Mouse (Mus musculus) gastrocnemius, postnatal 36 days (tissue): ENCODE results near the gene Olfr209. TPM values are rescaled to one million over a fixed set of nuclear protein-coding genes. Genes with fewer than 3 reads are reported as not detected.
"Not testable (repeated sequence)": the region's sequence is repeated elsewhere in the genome, so short reads cannot be mapped to it uniquely, and the experiment has no call there.

Experiments
- DNase-seq, 2 experiments: peaks; one replicate each; pipeline ENCODE4 v3.0.0; 2022
- intact Hi-C: fragments of 180-260 bp; cut with DNase I; formaldehyde crosslinking; loops from one replicate; pipeline ENCODE4 v1.15.1; 2025
- long read RNA-seq, 2 experiments: library from polyadenylated mRNA; stranded (forward); transcript quantifications; one replicate each; pipeline ENCODE4 v2.0.0; 2021
- total RNA-seq, 2 experiments: library from RNA; stranded (reverse); gene quantifications; 2 replicates each; pipeline ENCODE4 v1.2.3; 2021

Gene Olfr209
- total RNA-seq: not detected
- long read RNA-seq, experiment 1: 0 reads
- long read RNA-seq, experiment 2: 0 reads

DNA sequence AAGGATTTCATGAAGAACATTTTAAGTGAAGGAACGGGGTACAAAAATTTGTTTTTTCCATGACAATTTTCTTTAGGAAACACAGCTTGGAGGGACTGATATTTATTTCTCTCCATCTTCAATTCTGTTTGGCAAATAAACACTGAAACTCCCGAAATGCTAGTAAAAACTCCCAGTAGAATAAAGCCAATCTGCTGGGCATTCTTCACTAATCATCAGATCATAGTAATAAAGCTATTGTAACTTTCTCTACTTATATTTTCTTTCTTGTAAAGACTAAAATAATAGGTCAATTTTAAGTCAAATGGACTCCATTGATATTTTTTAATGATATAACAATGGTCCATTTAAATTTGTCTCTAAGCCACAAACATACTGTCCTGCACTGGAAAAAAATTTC, at the start of gene Olfr209:
Gene Olfr209, minus strand, starts transcription at position 101 of the 400 bp plus-strand sequence.
- no peak for DNase-seq
- intact Hi-C loops: no loop called here

DNA sequence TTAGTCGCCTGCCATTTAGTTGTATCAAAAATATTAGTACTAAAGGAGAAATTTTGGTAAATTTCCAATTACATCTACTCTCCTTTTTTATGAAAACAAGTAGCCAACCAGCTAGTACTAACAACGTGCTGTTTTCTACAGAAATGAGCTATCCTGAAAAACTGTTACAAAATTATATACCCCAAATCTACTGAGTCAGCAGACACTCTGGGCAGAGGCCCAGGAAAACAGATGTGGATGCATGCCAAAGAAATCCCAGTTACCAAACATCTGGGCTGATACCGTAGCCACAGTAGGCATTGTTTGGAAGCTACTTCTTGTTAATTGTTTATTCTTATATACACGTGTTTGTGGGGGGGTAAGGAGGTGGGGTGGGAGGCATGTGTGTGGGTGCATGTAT, 49.7 kb upstream of the Olfr209 start:
- no peak for DNase-seq
- intact Hi-C loops: no loop called here

DNA sequence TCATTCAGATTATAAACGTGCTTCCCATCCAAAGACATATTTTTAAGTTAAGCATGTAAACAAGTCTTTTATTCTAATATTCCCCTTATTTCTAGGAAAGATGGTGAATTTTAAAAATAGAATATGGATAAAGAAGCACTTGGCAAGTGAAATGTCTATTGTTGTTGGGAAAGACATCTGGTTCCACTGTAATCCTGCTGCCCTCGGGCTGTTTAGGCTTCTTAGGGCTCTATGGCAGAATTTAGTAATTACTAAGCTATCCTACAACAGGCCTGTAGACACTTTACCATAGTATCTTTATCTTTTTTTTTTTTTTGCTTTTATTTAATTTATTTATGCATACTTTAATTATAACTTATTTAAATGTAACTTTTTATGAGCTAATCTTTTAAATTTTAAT, 46.0 kb upstream of the Olfr209 start:
- intact Hi-C loops: no loop called here
- no peak for DNase-seq

DNA sequence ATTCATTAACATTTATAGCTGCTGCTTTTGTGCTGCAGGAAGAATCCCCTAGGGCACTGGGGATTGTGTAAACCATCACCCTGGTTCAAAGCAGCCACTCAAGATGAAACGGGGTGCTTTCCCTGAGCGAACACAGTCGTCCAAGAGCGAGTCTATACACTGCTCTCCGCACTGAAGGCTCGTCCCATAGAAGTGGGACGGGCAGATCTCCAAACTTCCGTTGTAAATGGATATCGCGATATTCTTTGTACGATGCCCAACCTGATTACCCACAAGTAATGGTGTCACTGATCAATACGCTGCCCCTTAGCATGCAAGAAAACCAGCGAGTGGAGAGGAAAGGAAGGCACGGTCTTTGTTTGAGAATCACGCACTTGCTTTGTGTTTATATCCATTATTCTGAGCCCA, 45.6 kb upstream of the Olfr209 start:
- intact Hi-C loops: no loop called here
- DNase-seq: no peak

DNA sequence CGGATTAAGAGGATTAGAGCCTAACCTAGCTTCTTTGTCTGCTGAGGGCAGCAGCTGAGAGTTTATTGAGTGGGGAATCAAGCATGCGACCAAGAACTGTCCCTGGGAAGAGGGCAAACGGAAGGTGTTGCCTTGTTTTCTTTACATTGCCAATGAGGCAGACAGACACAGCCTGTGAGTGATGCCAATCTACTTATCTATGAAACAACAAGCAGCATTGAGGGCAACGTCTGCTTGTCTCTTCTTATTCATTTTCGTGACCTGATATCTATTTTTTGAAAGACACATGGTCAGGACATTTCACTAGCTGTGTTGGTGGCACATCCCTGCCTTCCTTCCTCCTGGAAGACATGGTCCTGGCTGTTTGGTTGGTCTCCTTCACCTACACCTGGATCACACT, 43.2 kb upstream of the Olfr209 start, which contains the start of gene Gabrr3:
Gene Gabrr3, plus strand, starts transcription at position 301 of the 400 bp plus-strand sequence.
- DNase-seq: no peak
- intact Hi-C loops: no loop called here

DNA sequence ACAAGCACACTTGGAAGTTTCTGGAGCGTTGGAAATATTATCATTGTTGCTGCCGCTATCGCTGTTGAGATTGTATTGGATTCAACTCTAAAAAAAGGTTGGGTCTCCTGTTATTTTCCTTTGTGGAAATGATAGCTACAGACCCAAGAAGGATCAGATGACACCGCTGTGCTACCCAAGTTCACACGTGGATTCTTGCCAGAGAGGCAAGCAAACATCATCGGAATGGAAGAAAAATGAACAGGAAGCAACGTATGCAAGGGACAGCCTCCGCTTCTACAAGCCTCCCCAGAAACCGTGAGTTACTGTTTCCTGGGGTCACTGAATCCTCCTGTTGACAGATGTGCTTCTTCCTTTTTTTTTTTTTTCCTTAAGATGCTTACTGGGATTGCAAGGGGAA, 41.0 kb upstream of the Olfr209 start:
- DNase-seq: no peak
- intact Hi-C loops: no loop called here

DNA sequence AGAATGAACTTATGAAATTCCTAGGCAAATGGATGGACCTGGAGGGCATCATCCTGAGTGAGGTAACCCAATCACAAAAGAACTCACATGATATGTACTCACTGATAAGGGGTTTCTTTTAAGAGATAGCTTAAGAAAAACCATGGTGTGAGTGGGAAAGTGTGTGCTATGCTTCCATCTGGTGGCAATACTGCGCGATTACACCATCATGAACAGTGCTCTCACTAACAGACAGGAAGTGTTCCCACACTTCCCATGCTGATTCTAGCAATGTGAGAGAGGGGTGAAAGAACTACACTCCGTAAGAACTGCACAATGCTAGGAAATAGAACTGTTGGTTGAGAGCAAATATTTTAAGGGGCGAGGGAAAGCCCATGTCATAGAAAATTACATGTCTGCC, 39.9 kb upstream of the Olfr209 start:
- intact Hi-C loops: no loop called here
- no peak for DNase-seq

DNA sequence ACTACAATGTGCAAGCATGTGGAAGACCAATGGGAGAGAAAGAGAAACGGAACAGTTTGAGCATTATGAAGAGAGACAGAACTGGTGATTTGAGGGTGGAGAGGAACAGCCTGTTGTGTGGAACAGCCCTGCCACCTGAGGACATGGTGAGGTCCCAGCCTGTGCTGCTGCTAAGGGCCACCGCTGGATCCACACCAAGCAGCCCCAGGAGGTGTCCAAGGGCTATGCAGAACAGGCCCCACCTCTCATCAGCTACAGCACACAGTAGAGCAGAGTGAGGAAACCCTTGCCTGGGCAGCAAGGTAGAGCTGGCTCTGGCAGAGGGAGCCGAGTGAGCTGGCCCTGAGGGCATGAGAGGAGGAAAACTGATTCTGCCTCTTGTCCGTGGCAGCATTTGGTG, 38.2 kb upstream of the Olfr209 start:
- intact Hi-C loops: no loop called here
- DNase-seq: no peak

DNA sequence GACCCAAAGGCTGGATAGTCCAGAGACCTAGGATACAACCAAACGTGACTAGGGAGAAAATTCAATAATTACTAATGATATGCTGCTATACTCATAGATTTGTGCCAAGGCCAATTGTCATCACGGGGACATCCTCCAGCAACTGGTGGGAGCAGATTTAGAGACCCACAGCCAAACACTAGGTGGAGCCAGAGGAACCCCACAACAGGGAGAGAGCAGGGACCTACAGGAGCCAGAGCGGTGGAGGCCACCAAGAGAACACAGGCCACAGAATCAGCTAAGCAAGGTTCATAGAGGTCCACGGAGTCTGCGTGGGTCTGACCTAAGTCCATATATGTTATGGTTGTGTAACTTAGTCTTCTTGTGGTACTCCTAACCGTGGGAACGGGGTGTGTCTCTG, 37.3 kb upstream of the Olfr209 start:
- DNase-seq: no peak
- intact Hi-C loops: no loop called here

DNA sequence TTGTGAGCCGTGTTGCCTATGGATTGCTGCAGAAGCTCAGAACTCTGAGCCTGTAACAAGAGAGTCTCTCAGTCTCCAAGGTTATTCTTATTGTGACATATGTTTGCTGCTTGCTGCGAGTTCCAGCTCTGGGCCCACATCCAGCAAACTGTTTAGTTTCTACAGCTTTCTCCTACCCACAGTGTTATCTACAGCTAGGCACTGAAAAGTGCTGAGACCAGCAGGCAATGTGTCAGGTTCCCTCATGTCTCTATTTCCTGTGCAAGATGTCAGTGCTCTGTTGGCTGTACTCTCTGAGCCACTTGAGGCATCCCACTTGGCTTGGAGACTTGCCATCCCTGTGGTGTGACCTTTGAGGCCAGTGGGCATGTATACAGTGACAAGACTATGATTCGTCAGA, 29.5 kb upstream of the Olfr209 start:
- no peak for DNase-seq
- intact Hi-C loops: no loop called here

DNA sequence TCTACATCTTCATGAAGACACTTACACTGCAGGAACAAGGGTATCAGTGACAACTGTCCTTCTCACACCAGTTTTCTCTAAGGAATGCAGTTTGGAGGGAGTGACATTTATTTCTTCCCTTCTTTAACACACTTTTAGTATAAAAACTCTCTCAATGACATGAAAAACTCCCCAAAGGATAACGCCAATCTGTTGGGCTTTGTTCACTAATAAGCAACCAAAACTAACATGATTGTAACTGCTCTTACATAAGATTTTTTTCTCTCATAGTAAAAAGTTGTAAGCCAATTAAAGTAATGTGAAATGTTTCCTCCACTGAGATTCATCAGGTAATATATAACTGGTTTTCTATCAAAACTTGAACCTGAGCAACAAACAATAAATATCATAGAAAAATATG, 14.6 kb downstream of the Olfr209 start, which contains the start of gene Olfr206:
Gene Olfr206, minus strand, starts transcription at position 101 of the 400 bp plus-strand sequence.
- intact Hi-C loops: no loop called here

DNA sequence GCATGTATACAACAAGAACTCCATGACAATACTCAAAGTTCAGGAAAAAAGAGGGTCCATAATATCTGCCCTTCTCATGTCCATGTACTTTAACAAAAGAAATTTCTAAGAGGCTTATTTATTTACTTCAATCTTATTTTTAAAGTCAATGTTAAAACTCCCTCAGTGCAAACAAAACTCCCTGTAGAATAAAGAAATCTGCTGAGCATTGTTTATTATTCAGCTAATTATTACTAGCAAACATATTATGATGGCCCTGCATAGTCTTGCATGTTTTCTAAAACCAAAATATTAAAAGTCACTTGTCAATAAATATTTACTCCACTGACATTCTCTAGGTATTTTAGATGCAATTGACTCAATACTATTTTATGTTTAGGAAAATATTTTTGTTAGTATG, 32.8 kb downstream of the Olfr209 start, which contains the start of gene Olfr205:
Gene Olfr205, minus strand, starts transcription at position 101 of the 400 bp plus-strand sequence.
- no peak for DNase-seq
- intact Hi-C loops: no loop called here

More for the DNA sequence above, 14.6 kb downstream of the Olfr209 start, which contains the start of gene Olfr206:
- no peak for DNase-seq

DNA sequence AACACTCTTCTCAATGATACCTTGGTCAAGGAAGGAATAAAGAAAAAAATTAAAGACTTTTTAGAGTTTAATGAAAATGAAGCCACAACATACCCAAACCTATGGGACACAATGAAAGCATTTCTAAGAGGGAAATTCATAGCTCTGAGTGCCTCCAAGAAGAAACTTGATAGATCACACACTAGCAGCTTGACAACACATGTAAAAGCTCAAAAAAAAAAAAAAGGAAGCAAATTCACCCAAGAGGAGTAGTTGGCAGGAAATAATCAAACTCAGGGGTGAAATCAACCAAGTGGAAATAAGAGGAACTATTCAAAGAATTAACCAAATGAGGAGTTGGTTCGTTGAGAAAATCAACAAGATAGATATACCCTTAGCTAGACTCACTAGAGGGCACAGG, 40.5 kb downstream of the Olfr209 start:
- DNase-seq, intact Hi-C loops: not testable (repeated sequence)

DNA sequence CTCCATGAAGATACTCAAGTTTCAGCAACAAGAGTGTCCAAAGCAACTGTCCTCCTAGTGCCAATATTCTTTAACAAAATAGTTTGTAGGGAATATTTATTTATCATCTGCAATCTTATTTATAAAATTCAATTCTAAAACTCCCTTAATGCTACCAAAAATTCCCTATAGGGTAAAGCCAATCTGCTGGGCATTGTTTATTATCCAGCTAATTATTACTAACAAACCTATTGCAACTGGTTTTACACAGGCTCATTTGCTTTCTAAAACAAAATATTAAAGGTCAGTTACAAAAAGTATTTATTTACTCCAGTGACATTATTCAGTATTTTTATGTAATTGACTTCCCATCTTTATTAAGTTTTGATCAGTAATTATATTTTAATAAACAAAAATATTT, 45.6 kb downstream of the Olfr209 start, which contains the start of gene Olfr204:
Gene Olfr204, minus strand, starts transcription at position 101 of the 400 bp plus-strand sequence.
- no peak for DNase-seq
- intact Hi-C loops: no loop called here

Other genes with a start within 250 kb of the Olfr209 start
- gene Olfr194, start 242.9 kb downstream of the Olfr209 start, total RNA-seq: not detected
- not detected for gene Olfr195, start 216.9 kb downstream of the Olfr209 start, total RNA-seq
- not detected for gene Olfr196, start 193.5 kb downstream of the Olfr209 start, total RNA-seq
- gene Olfr198, start 160.5 kb downstream of the Olfr209 start, total RNA-seq: not detected
- not detected for gene Olfr199, start 144.2 kb downstream of the Olfr209 start, total RNA-seq
- not detected for gene Olfr201, start 91.4 kb downstream of the Olfr209 start, total RNA-seq
- gene Olfr202, start 77.2 kb downstream of the Olfr209 start, total RNA-seq: not detected
- not detected for gene Olfr203, start 65.1 kb downstream of the Olfr209 start, total RNA-seq
- not detected for gene Olfr204, start 45.7 kb downstream of the Olfr209 start, total RNA-seq
- not detected for gene Olfr205, start 32.9 kb downstream of the Olfr209 start, total RNA-seq
- gene Olfr206, start 14.7 kb downstream of the Olfr209 start, total RNA-seq: not detected
- not detected for gene Gabrr3, start 43.3 kb upstream of the Olfr209 start, total RNA-seq
- 10 to 100 TPM; 11.7 to 13.4 TPM for gene Riox2, start 107.8 kb upstream of the Olfr209 start, total RNA-seq
- 10 to 100 TPM; 33.7 TPM for gene Crybg3, start 237.0 kb upstream of the Olfr209 start, total RNA-seq